Mouse (Mus musculus) MEL (cell line): ENCODE measurements around the gene Aarsd1. TPM values are rescaled to one million over a fixed set of nuclear protein-coding genes. Genes with fewer than 3 reads are reported as not detected.
A peak's percentile ranks its signal among the peaks of the same experiment; 100 is the strongest.
"Not testable (repeated sequence)": the region's sequence is repeated elsewhere in the genome, so short reads cannot be mapped to it uniquely, and the experiment has no call there.

Source experiments
- DNase-seq: peaks from one replicate; pipeline ENCODE4 v3.0.0; 2011; ENCODE audit warnings: low read depth, low spot score
- H3K27ac ChIP-seq: 2 replicates; pipeline ENCODE4 v1.5.1; 2012; ENCODE audit warnings: low read depth, mild to moderate bottlenecking, control low read depth, low read length, moderate library complexity; ENCODE audit not compliant: control insufficient read depth
- H3K27me3 ChIP-seq, 2 experiments: fragments of 150-350 bp in 1 of 2; sonication (generic) in 1 of 2; 2 replicates each; pipeline ENCODE4 v1.6.1; 2012; ENCODE audit warnings: low read length in 2 of 2, mild to moderate bottlenecking in 2 of 2, improper control_type of control experiment in 1 of 2, moderate library complexity in 1 of 2; ENCODE audit not compliant: insufficient read depth in 2 of 2, control insufficient read depth in 1 of 2
- H3K36me3 ChIP-seq, 2 experiments: 2 replicates each; pipeline ENCODE4 v1.6.1; 2012 to 2014; ENCODE audit warnings: low read length in 2 of 2, improper control_type of control experiment in 1 of 2, inconsistent platforms in 1 of 2, mild to moderate bottlenecking in 1 of 2; ENCODE audit not compliant: insufficient read depth in 2 of 2, control insufficient read depth in 1 of 2
- H3K4me1 ChIP-seq, 2 experiments: fragments of 150-350 bp in 1 of 2; sonication (generic) in 1 of 2; 2 replicates each; pipeline ENCODE4 v1.6.1; 2012; ENCODE audit warnings: low read length in 2 of 2, improper control_type of control experiment in 1 of 2, mild to moderate bottlenecking in 1 of 2; ENCODE audit not compliant: insufficient read depth in 2 of 2, control insufficient read depth in 1 of 2
- H3K4me3 ChIP-seq, 2 experiments: fragments of 150-350 bp in 1 of 2; sonication (generic) in 1 of 2; 2 replicates each; pipeline ENCODE4 v1.5.1; 2012; ENCODE audit warnings: low read depth in 2 of 2, low read length in 2 of 2, mild to moderate bottlenecking in 2 of 2, moderate library complexity in 2 of 2, control low read depth in 1 of 2, improper control_type of control experiment in 1 of 2; ENCODE audit not compliant: control insufficient read depth in 1 of 2, insufficient read depth in 1 of 2
- H3K79me2 ChIP-seq: 2 replicates; pipeline ENCODE4 v1.6.1; 2012; ENCODE audit warnings: mild to moderate bottlenecking, low read length, moderate library complexity; ENCODE audit not compliant: control insufficient read depth, poor library complexity, insufficient read depth
- H3K9ac ChIP-seq: 2 replicates; pipeline ENCODE4 v1.6.1; 2012; ENCODE audit warnings: low read depth, mild to moderate bottlenecking, control low read depth, low read length, moderate library complexity; ENCODE audit not compliant: control insufficient read depth, poor library complexity, severe bottlenecking
- H3K9me3 ChIP-seq: fragments of 150-350 bp; sonication (generic); replicated peaks from 2 replicates; pipeline ENCODE4 v1.6.1; 2012; ENCODE audit warnings: mild to moderate bottlenecking, low read length, improper control_type of control experiment, moderate library complexity; ENCODE audit not compliant: insufficient read depth
- BHLHE40 ChIP-seq: IDR thresholded peaks from 2 replicates; pipeline ENCODE4 v1.6.1; 2012; ENCODE audit warnings: low read depth, mild to moderate bottlenecking, inconsistent platforms, low read length, improper control_type of control experiment, borderline replicate concordance
- E2F4 ChIP-seq: IDR thresholded peaks from 2 replicates; pipeline ENCODE4 v1.6.1; 2011; ENCODE audit warnings: low read depth, low read length, improper control_type of control experiment, borderline replicate concordance
- ELF1 ChIP-seq: IDR thresholded peaks from 2 replicates; pipeline ENCODE4 v1.6.1; 2014; ENCODE audit warnings: low read depth, mild to moderate bottlenecking, inconsistent platforms, low read length, improper control_type of control experiment, moderate library complexity
- EP300 ChIP-seq, 2 experiments: IDR thresholded peaks; 2 replicates each; pipeline ENCODE4 v1.6.1; 2011; ENCODE audit warnings: improper control_type of control experiment in 2 of 2, low read length in 2 of 2, low read depth in 1 of 2, mild to moderate bottlenecking in 1 of 2
- ETS1 ChIP-seq: IDR thresholded peaks from 2 replicates; pipeline ENCODE4 v1.6.1; 2012; ENCODE audit warnings: low read depth, mild to moderate bottlenecking, inconsistent platforms, low read length, improper control_type of control experiment, moderate library complexity
- GABPA ChIP-seq: IDR thresholded peaks from 2 replicates; pipeline ENCODE4 v1.6.1; 2012; ENCODE audit warnings: low read depth, mild to moderate bottlenecking, inconsistent platforms, low read length, improper control_type of control experiment, moderate library complexity
- GATA1 ChIP-seq: IDR thresholded peaks from 2 replicates; pipeline ENCODE4 v1.6.1; 2011; ENCODE audit warnings: low read depth, low read length, improper control_type of control experiment
- HCFC1 ChIP-seq: IDR thresholded peaks from 2 replicates; pipeline ENCODE4 v1.6.1; 2012; ENCODE audit warnings: low read depth, mild to moderate bottlenecking, inconsistent platforms, low read length, improper control_type of control experiment, moderate library complexity
- JUND ChIP-seq: IDR thresholded peaks from 2 replicates; pipeline ENCODE4 v1.6.1; 2011; ENCODE audit warnings: low read depth, mild to moderate bottlenecking, improper control_type of control experiment, low read length
- MAX ChIP-seq: IDR thresholded peaks from 2 replicates; pipeline ENCODE4 v1.6.1; 2011; ENCODE audit warnings: low read length, improper control_type of control experiment
- MEF2A ChIP-seq: IDR thresholded peaks from 2 replicates; pipeline ENCODE4 v1.6.1; 2014; ENCODE audit warnings: low read depth, mild to moderate bottlenecking, inconsistent platforms, low read length, improper control_type of control experiment; ENCODE audit not compliant: poor library complexity, insufficient replicate concordance, severe bottlenecking; ENCODE audit errors: extremely low read depth
- MXI1 ChIP-seq: IDR thresholded peaks from 2 replicates; pipeline ENCODE4 v1.6.1; 2011; ENCODE audit warnings: mild to moderate bottlenecking, low read depth, low read length, improper control_type of control experiment
- MYC ChIP-seq: IDR thresholded peaks from 2 replicates; pipeline ENCODE4 v1.6.1; 2011; ENCODE audit warnings: low read depth, mild to moderate bottlenecking, low read length, improper control_type of control experiment, moderate library complexity
- NRF1 ChIP-seq: IDR thresholded peaks from 2 replicates; pipeline ENCODE4 v1.6.1; 2014; ENCODE audit warnings: low read depth, mild to moderate bottlenecking, inconsistent platforms, low read length, improper control_type of control experiment, moderate library complexity; ENCODE audit not compliant: poor library complexity, insufficient read depth, severe bottlenecking
- POLR2A ChIP-seq, 2 experiments: IDR thresholded peaks; 2 replicates each; pipeline ENCODE4 v1.6.1; 2011 to 2012; ENCODE audit warnings: low read length in 2 of 2, mild to moderate bottlenecking in 2 of 2, control low read depth in 1 of 2, improper control_type of control experiment in 1 of 2, low read depth in 1 of 2, moderate library complexity in 1 of 2; ENCODE audit not compliant: control insufficient read depth in 1 of 2, insufficient read depth in 1 of 2, poor library complexity in 1 of 2
- POLR2AphosphoS2 ChIP-seq: IDR thresholded peaks from 2 replicates; pipeline ENCODE4 v1.6.1; 2011; ENCODE audit warnings: low read length, improper control_type of control experiment
- SIN3A ChIP-seq: IDR thresholded peaks from 2 replicates; pipeline ENCODE4 v1.6.1; 2012; ENCODE audit warnings: low read length, improper control_type of control experiment, inconsistent platforms
- TAL1 ChIP-seq: IDR thresholded peaks from 2 replicates; pipeline ENCODE4 v1.6.1; 2012; ENCODE audit warnings: mild to moderate bottlenecking, inconsistent platforms, low read length, moderate library complexity, mixed read lengths
- TBP ChIP-seq: IDR thresholded peaks from 2 replicates; pipeline ENCODE4 v1.8.0; 2011; ENCODE audit warnings: low read depth, low read length, improper control_type of control experiment
- TCF12 ChIP-seq: IDR thresholded peaks from 2 replicates; pipeline ENCODE4 v1.6.1; 2014; ENCODE audit warnings: low read depth, mild to moderate bottlenecking, inconsistent platforms, low read length, improper control_type of control experiment, moderate library complexity
- UBTF ChIP-seq: IDR thresholded peaks from 2 replicates; pipeline ENCODE4 v1.6.1; 2012; ENCODE audit warnings: low read depth, mild to moderate bottlenecking, inconsistent platforms, low read length, improper control_type of control experiment, moderate library complexity, borderline replicate concordance; ENCODE audit not compliant: insufficient read depth
- USF2 ChIP-seq, 2 experiments: IDR thresholded peaks; 2 replicates each; pipeline ENCODE4 v1.6.1; 2011 to 2012; ENCODE audit warnings: improper control_type of control experiment in 2 of 2, low read length in 2 of 2, borderline replicate concordance in 1 of 2, inconsistent platforms in 1 of 2, low read depth in 1 of 2, mild to moderate bottlenecking in 1 of 2; ENCODE audit not compliant: insufficient read depth in 1 of 2
- ZC3H11A ChIP-seq: IDR thresholded peaks from 2 replicates; pipeline ENCODE4 v1.6.1; 2012; ENCODE audit warnings: low read depth, mild to moderate bottlenecking, inconsistent platforms, low read length, improper control_type of control experiment
- ZMIZ1 ChIP-seq: IDR thresholded peaks from 2 replicates; pipeline ENCODE4 v1.6.1; 2012; ENCODE audit warnings: low read depth, mild to moderate bottlenecking, inconsistent platforms, low read length, improper control_type of control experiment, moderate library complexity
- ZNF384 ChIP-seq: IDR thresholded peaks from 2 replicates; pipeline ENCODE4 v1.6.1; 2012; ENCODE audit warnings: low read depth, mild to moderate bottlenecking, inconsistent platforms, low read length, improper control_type of control experiment
- polyA plus RNA-seq, 2 experiments: library from polyadenylated mRNA; stranded (reverse) in 1 of 2; unstranded in 1 of 2; fragments of >175 nt in 1 of 2; fragments of >200 nt in 1 of 2; gene quantifications; 2 replicates each; pipeline versions ENCODE4 v1.2.1 to v1.2.4; 2012; ENCODE audit warnings: low replicate concordance in 2 of 2, low read depth in 1 of 2; ENCODE audit not compliant: insufficient read length in 2 of 2, insufficient read depth in 1 of 2, missing spikeins in 1 of 2
- total RNA-seq: library from RNA; depleted of rRNA; stranded (reverse); fragments of 300-350 nt; gene quantifications from 2 replicates; pipeline ENCODE4 v1.2.3, GENCODE M21; 2012

Aarsd1 gene
- total and polyA plus RNA-seq, 3 experiments = 80.5 to 371 (median 133) TPM

DNA sequence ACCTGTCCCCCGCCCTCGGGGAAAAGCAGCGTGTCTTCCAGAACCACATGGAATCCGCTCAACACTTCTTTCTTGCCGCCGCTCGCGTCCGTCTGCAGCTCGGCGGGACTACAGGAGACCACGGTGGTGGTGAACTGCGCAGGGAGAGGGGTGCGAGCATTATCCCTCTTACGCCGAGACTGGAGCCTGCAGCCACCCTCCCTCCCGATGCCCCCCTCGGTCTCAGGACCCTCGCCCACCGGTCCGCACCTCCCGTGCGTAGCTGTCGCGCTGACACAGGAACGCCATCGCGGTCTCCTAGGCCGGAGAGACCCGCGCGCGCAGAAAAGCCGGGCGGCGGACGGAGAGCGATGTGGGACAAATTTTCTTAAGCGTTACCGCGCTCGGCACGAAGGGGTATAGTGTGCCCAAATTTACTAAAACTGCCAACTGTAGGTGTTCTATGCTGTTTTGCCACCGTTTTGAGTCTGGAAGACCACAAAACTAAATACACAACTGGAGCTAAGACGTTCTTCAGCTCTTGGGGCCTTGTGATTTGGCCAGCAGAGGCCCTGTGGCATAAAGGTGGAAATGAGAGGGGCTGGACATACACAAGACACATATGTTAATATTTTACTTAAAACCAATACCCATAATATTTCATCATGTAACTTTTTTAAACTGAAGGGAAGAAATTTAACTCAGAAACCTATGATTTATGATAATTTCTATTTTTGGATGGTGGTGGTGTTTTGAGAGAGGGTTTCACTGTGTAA lies at the start of gene Aarsd1 (continued):
- TF ChIP-seq TBP (peak; percentile 85; the same call in 1 of the 2 replicates), TAL1 (no peak), ZMIZ1 (peak; percentile 78; the same call in 1 of the 2 replicates), SIN3A (peak; percentile 86), MAX (peak; percentile 35; the same call in 1 of the 2 replicates)

- peaks cover 12 to 33% of the 10 kb centered on the region in 2 experiments for H3K4me1 ChIP-seq
- not testable (repeated sequence) for H3K27ac ChIP-seq, H3K9me3 ChIP-seq, H3K79me2 ChIP-seq, H3K27me3 ChIP-seq
- peak; percentile 47 for DNase-seq
- peaks cover 0 to 27% of the 10 kb centered on the region in 2 experiments; a peak in 3 of 4 replicates for H3K36me3 ChIP-seq
- peak overlapping the region; percentile 78 for H3K9ac ChIP-seq
- peak overlapping the region; percentile 70 to 82 for H3K4me3 ChIP-seq
Measured at GRCm38 (mm10) chr11:101466552-101466950, 49.1 kb upstream of the Aarsd1 start.

GRCm38 (mm10) chr11:101465869-101466551 lies 48.6 kb upstream of the Aarsd1 start, which contains the start of gene Vat1:
Vat1 (minus strand) TSS chr11:101466230.
- Histone ChIP-seq H3K4me3 (peak within 1 kb of the TSS; percentile 70 to 84), H3K9me3 (no peaks in the 10 kb centered on the region), H3K4me1 (peaks cover 12 to 33% of the 10 kb centered on the region in 2 experiments), H3K36me3 (peaks cover 0 to 27% of the 10 kb centered on the region in 2 experiments; a peak in 3 of 4 replicates), H3K27me3 (no peaks in the 10 kb centered on the region), H3K9ac (peak within 1 kb of the TSS; percentile 78), H3K27ac (peak within 1 kb of the TSS; percentile 82), H3K79me2 (peaks cover 6% of the 10 kb centered on the region; the same call in 1 of the 2 replicates)
- peak; percentile 89 for DNase-seq
- no peak for TF ChIP-seq USF2 (IDR thresholded peaks at IDR 0.05; ENCODE audit: borderline replicate concordance in 1 of 2, insufficient read depth in 1 of 2, low read depth in 1 of 2, low read length in 2 of 2)
- TF ChIP-seq MAX = peak; percentile 19
- TF ChIP-seq ETS1 = peak; percentile 78
- TF ChIP-seq ZC3H11A = no peak
- no peak for TF ChIP-seq JUND
- TF ChIP-seq POLR2AphosphoS2 = no peak; the same call in 1 of the 2 replicates
- peak; percentile 92 for TF ChIP-seq E2F4
- TF ChIP-seq GATA1 = peak; percentile 22; the same call in 1 of the 2 replicates
- peak; percentile 23; the same call in 1 of the 2 replicates for TF ChIP-seq NRF1
- TF ChIP-seq MEF2A = no peak
- TF ChIP-seq TCF12 = peak; percentile 68
- TF ChIP-seq ZNF384 = no peak
- no peak for TF ChIP-seq GABPA
- TF ChIP-seq EP300 (IDR thresholded peaks at IDR 0.05; ENCODE audit: low read depth in 1 of 2, low read length in 2 of 2) = peak in 1 of 2 experiments; percentile 13; a peak in 1 of 4 replicates
- 0 out of 2 replicates have a peak, but pooled peaks have one; percentile 17 for TF ChIP-seq MYC
- peak; percentile 34 to 38; a peak in 1 of 4 replicates for TF ChIP-seq POLR2A (IDR thresholded peaks at IDR 0.05; ENCODE audit: control insufficient read depth in 1 of 2, insufficient read depth in 1 of 2, low read depth in 1 of 2, low read length in 2 of 2, poor library complexity in 1 of 2)
- peak; percentile 81 for TF ChIP-seq MXI1
- TF ChIP-seq TAL1 = peak; percentile 34
- peak; percentile 48; the same call in 1 of the 2 replicates for TF ChIP-seq UBTF
- TF ChIP-seq ELF1 = 0 out of 2 replicates have a peak, but pooled peaks have one; percentile 51
- TF ChIP-seq BHLHE40 = 0 out of 2 replicates have a peak, but pooled peaks have one; percentile 41
- peak; percentile 52 for TF ChIP-seq HCFC1
